Mouse (Mus musculus) megakaryocyte, embryonic 14.5 days (primary cell): ENCODE measurements at regions not wholly inside any gene's neighbourhood (a gene's known extent, or its start where the extent isn't known, plus 50 kb on each side); places are given as distances from the start of the nearest gene placed in this dataset.

ENCODE experiments used
- FLI1 ChIP-seq: IDR thresholded peaks from 2 replicates; pipeline ENCODE4 v1.6.1; 2012; ENCODE audit warnings: low read length, inconsistent platforms, mixed read lengths
- GATA1 ChIP-seq: IDR thresholded peaks from 3 replicates; pipeline ENCODE4 v1.6.1; 2012; ENCODE audit warnings: mixed read lengths, low read length, inconsistent platforms, borderline replicate concordance

- TF ChIP-seq GATA1 (no peak), FLI1 (no peak)
These were observed 751.6 kb downstream of the Kcna4 start for GRCm38 (mm10) chr2:108042086-108042485.
